Mouse (Mus musculus) ES-CJ7 (cell line): ENCODE measurements around the gene Ror2.
A peak's percentile ranks its signal among the peaks of the same experiment; 100 is the strongest.

Experiments
- DNase-seq: peaks from one replicate; pipeline ENCODE4 v3.0.0; 2011; ENCODE audit warnings: low read depth, low spot score

Gene Ror2

GRCm38 (mm10) chr13:53274771-53275170, 11.2 kb downstream of the Ror2 start:
- DNase-seq, result no peak

DNA sequence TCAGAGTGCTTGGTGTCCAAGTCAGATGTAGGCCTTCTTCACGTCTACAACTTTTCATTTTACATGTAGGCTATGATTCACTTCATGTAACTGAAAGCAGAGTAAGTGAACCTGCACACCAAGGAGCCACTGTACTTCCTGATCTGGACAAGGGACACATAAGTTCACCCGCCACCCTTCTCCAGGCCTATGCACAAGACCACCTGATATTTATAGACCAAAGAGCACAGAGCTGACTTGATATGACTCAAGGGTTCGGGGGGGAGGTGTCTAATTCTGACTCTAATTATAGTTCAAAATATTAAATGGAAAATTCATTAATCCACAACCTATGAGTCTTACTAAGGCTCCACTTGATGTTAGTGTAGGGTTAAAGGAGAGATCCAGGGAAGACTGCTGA, 14.3 kb downstream of the Ror2 start:
- no peak for DNase-seq

DNA sequence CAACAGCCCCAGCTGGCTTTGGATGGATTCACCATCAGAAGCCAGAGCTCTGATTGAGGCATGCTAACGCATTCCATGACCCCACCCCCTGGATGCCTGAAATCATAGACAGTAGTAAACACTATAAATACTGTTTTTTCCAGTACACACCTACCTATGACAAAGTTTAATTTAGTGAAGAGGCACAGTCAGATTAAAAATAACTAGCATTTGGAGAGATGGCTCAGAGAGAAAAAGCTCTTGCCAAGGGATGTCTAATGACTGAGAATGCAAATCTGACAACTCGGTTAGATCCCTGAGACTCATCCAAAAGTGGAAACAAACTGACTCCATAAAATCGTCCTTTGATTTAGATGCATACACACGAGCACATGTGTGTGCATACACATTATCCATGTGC, 15.4 kb downstream of the Ror2 start:
- DNase-seq, result no peak

- no peak for DNase-seq
Measured at GRCm38 (mm10) chr13:53268541-53268940, 17.4 kb downstream of the Ror2 start.

DNA sequence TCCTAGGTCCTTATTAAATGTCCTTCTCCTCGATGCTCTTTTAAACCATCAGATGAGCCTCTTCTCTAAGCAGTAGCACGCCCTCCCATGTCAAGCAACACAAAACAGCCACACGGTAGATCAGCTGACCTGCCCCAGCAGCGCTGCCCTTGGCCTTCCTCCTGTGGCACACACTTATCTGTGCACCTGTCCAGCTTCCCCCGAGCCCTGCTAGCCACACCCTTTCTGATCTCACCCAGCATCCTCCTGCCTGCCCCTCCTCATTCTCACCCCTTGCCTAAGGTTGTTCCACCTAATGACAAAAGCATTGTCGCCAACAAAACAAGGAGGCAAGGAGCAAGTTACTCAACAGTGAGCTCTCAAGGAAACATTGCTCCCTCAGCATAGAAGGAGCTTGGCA, 18.1 kb downstream of the Ror2 start:
- no peak for DNase-seq

DNA sequence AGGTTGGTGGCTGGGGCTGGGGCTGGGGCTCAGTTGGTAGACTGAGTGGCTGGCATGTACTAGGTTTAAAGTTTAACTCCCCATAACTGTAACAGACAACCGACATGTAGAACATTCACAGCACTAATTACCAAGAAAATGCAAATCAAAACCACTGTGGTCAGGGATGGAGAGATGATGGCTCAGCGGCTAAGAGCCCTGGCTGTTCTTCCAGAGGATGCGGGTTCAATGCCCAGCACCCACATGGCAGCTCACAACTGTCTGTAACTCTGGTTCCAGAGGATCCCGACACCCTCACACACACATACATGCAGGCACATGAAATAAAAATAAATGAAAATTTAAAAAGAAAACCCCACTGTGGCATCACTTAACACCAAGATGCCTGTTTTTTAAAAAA, 18.8 kb downstream of the Ror2 start:
- DNase-seq, result no peak

- no peak for DNase-seq
Measured at GRCm38 (mm10) chr13:53266543-53266951, 19.4 kb downstream of the Ror2 start.

- DNase-seq, result no peak
Measured at GRCm38 (mm10) chr13:53264896-53265295, 21.0 kb downstream of the Ror2 start.

GRCm38 (mm10) chr13:53262509-53263250, 23.2 kb downstream of the Ror2 start:
- DNase-seq, result no peak

GRCm38 (mm10) chr13:53261106-53261771, 24.7 kb downstream of the Ror2 start:
- DNase-seq, result peak; percentile 61

- no peak for DNase-seq
Measured at GRCm38 (mm10) chr13:53258943-53259342, 27.0 kb downstream of the Ror2 start.

DNA sequence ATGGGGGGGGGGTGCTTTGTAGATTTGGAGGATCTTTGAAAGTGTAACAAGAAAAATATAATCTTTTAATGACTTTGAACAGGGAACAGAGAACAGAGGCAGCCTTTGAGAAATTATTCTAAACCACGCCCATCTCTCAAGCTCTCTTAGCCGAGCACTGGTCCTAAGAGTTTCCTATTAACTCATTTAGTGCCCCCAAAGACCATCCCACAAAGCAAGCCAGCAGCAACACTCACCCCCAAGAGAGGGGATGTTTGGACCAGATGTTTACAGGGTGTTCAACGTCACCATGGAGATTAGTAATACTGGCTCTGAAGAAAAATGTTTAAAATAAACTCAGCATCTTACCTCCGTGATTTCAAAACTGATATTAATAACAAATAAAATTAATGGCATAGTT, 27.4 kb downstream of the Ror2 start:
- DNase-seq, result no peak

DNA sequence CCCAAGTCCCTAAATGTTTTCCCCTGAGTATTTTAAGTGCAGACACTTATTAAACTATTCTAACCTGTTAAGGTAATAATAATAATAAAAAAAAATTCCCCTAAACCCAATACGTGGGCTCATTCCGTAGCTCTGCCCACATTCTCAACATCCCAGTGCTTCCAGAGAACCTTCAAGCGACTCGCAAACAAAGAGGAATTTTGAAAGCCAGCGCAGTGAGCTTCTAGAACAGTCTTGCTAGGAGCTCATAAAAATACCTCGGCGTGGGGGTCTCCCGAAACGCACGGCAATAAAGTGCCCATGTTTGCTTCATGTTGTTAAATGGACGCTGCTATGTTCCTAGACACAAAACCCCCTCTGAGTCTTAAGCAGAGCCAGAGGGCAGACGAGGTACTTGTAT, 32.7 kb downstream of the Ror2 start:
- DNase-seq, result no peak

GRCm38 (mm10) chr13:53248586-53249401, 37.1 kb downstream of the Ror2 start:
- DNase-seq, result no peak

- DNase-seq, result no peak
Measured at GRCm38 (mm10) chr13:53248080-53248479, 37.8 kb downstream of the Ror2 start.

DNA sequence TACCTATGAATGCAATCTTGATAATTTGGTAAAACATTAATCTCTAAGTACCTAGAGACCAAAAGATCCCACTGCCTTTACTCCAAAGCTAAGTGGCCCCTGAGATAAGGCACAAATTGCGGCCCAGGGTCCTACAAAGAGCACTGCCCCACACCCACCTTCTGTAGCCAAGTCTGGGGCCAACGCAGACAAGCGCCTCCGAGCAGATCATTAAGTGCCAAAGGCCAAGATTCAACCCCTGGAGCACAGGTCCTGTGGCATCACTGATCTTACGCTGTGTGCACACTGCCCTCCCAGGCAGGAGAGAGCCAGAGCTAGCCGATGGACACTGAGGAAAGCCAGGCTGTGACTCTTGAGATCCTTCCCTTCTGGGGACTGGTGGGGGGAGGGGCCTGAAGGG, 38.7 kb downstream of the Ror2 start:
- no peak for DNase-seq

- DNase-seq, result no peak
Measured at GRCm38 (mm10) chr13:53244151-53244550, 41.8 kb downstream of the Ror2 start.

GRCm38 (mm10) chr13:53237455-53237854, 48.5 kb downstream of the Ror2 start:
- DNase-seq, result no peak

GRCm38 (mm10) chr13:53236434-53237401, 49.2 kb downstream of the Ror2 start:
- DNase-seq, result no peak

DNA sequence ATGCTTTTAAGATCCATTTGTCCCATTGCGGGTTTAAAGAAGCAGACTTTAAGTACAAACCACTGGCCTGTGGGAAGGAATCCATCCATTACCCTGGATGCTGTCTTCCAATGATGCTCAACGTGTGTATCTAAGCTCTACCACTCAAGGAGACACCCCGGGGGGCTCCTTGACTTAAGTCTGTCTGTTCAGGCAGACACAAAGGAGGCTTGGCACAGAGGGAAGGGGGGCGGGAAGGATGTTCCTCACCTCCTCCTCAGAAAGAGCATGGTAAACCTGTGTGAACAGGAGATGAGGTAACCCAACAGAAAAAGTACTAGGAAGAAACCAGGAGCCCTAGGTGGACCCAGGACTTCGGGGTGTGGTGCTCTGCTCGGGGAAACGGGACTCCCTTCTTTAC, 50.0 kb downstream of the Ror2 start:
- DNase-seq, result peak; percentile 48

DNA sequence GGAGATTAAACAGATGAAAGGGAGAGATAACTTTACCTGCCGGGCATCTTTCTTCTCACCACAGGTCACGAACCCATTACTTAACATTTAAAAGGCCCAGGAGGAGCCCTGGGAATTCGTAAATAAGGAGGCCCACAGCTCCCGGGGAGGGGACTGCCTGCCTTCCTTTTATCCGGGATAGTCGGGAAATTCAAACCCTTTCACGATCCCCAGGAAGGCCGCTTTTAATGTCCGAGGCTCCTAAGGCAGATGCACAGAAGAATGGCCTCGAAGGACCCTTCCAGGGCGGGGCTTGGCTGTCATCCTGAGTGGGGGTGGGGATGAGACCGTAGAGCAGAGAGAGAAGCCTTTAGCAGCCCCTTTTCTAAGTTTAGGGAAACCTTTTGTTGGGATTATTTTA, 51.1 kb downstream of the Ror2 start:
- peak; percentile 96 for DNase-seq
